Mouse (Mus musculus) stomach, postnatal 0 days (tissue): ENCODE results near the gene Fam216a. TPM values are rescaled to one million over a fixed set of nuclear protein-coding genes. Genes with fewer than 3 reads are reported as not detected.

Experiments
- ATAC-seq: fragments of 200-750 bp; cut with Nextera tagmentation; 2 replicates; pipeline ENCODE4 v1.8.0; 2017; ENCODE audit not compliant: low FRiP score, low TSS enrichment
- DNase-seq: peaks from one replicate; pipeline ENCODE4 v3.0.0-alpha.2; 2016; ENCODE audit warnings: low spot score
- H3K27ac ChIP-seq: fragments of 300-500 bp; sonication (generic); replicated peaks from 2 replicates; pipeline ENCODE4 v1.5.1; 2014; ENCODE audit warnings: mild to moderate bottlenecking, control low read depth
- H3K27me3 ChIP-seq: fragments of 300-500 bp; sonication (generic); 2 replicates; pipeline ENCODE4 v1.6.1; 2014; ENCODE audit warnings: low read length; ENCODE audit not compliant: control insufficient read depth, insufficient read depth
- H3K36me3 ChIP-seq: fragments of 300-500 bp; sonication (generic); 2 replicates; pipeline ENCODE4 v1.6.1; 2014; ENCODE audit warnings: low read length, mixed read lengths; ENCODE audit not compliant: control insufficient read depth, insufficient read depth
- H3K4me1 ChIP-seq: fragments of 300-500 bp; sonication (generic); replicated peaks from 2 replicates; pipeline ENCODE4 v1.6.1; 2014; ENCODE audit warnings: antibody characterized with exemption; ENCODE audit not compliant: control insufficient read depth, insufficient read depth
- H3K4me2 ChIP-seq: fragments of 300-500 bp; sonication (generic); replicated peaks from 2 replicates; pipeline ENCODE4 v1.6.1; 2014; ENCODE audit warnings: low read depth, mild to moderate bottlenecking, control low read depth, moderate library complexity
- H3K4me3 ChIP-seq: fragments of 300-500 bp; sonication (generic); 2 replicates; pipeline ENCODE4 v1.5.1; 2014; ENCODE audit warnings: low read depth, low read length, control low read depth
- H3K9ac ChIP-seq: fragments of 300-500 bp; sonication (generic); 2 replicates; pipeline ENCODE4 v1.6.1; 2014; ENCODE audit warnings: mild to moderate bottlenecking, low read length, control low read depth, mixed read lengths
- H3K9me3 ChIP-seq: fragments of 300-500 bp; sonication (generic); 2 replicates; pipeline ENCODE4 v1.6.1; 2016; ENCODE audit warnings: low read length; ENCODE audit not compliant: control insufficient read depth
- CTCF ChIP-seq: IDR thresholded peaks from 2 replicates; pipeline ENCODE4 v1.5.1; 2016; ENCODE audit warnings: antibody characterized with exemption, low read depth, mild to moderate bottlenecking, moderate library complexity
- EP300 ChIP-seq: optimal IDR thresholded peaks from 2 replicates; pipeline ENCODE3; 2016; ENCODE audit warnings: antibody characterized with exemption
- WGBS: fragments of 180-500 bp; shearing (Covaris S2); extraction: QIAGEN DNeasy Blood & Tissue Kit; methylation state at CpG from one replicate; pipeline ENCODE4 v1.1.7; 2014; 5-methylcytosine and 5-hydroxymethylcytosine counted together
- polyA plus RNA-seq: library from polyadenylated mRNA; unstranded; fragments of >200 nt; fragmentation: Nextera tagmentation; extraction: Ambion mirVana; gene quantifications from 2 replicates; pipeline ENCODE4 v1.2.1, GENCODE M21; 2015

The Fam216a gene
- polyA plus RNA-seq, 1 experiment from 2014 or later, result 26.0 TPM

DNA sequence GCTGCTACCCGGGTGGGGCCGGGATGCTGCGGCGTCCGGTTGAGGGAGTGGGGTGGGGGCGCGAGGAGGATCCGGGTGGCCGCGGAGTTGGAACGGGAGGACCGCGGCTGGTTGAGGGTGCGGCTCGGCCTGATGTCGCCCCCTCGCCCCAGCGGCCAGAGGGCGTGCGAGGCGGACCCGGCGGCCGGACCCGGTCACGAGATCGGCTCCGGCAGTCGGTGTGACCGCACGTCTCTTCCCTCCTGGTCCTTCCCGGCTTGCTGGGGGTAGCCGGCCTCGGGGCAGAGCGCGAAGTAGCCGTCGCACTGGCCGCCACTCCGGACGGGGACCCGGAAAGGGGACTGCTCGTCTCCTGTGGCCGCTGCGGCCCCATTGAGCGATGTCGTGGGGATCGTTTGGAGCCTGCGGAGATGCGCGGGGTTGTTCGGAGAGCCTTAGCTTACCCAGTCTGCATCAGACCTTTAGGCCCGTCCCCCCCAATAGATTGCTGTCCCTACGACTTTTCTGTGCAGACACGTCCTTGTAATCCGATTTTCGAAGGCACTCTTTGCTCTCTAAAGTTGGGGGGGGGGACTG lies 17.6 kb downstream of the Fam216a start:
- ATAC-seq (no peak), DNase-seq (no peak)
- peak overlapping the region; percentile 81 for H3K27ac ChIP-seq

DNA sequence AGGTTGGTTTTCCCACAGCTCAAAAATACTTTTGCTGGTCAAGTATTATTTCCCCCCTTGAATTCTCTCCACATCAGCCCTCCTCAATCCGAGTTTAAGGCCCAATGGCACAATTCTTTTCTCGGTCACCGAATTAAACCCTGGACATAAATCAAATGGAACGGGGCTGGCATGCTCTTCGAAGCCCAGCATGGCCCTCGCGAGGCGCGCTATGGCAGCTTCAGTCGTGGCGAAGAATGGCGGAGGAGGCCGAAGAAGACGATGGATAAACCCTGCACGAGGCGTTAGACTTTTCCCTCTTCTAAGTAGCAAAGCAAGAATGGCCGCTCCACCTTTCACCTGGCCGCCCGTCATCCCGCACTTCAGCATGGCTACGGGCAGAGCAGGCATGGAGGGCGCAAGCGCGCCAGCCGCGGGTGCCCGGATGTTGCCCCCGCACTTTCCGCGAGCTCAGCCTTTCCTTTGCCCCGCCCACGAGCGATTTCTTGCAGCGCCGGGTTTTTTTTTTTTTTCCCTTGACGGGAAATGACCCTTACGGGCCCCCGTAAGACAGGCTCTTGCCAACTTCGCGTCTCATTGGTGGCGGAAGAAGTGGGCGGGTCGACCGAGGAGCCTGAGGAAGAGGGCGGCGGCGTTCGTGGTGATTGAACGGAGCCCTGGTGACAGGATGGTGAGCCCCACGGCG lies 18.2 kb downstream of the Fam216a start, which contains the start of the genes Rad9b and Vps29:
Gene Rad9b (minus strand): TSS at position 427 of the 685 bp plus-strand sequence.
Gene Vps29 (plus strand): TSS at position 563 of the 685 bp plus-strand sequence.
- H3K36me3 ChIP-seq, result no peaks in the 10 kb centered on the region
- H3K4me1 ChIP-seq, result no peaks in the 10 kb centered on the region; the same call in 1 of the 2 replicates
- ATAC-seq (peak; percentile 93), DNase-seq (peak; percentile 99)
- H3K9me3 ChIP-seq, result no peaks in the 10 kb centered on the region
- H3K27me3 ChIP-seq, result no peaks in the 10 kb centered on the region
- under 1% methylated on average over 51 of the region's 51 CpGs for WGBS
- peak; percentile 70 for TF ChIP-seq EP300
- TF ChIP-seq CTCF, result no peak
- H3K4me2 ChIP-seq, result peak within 1 kb of the TSS; percentile 84
- peak within 1 kb of the TSS; percentile 81 for H3K27ac ChIP-seq
- peak within 1 kb of the TSS; percentile 91 for H3K9ac ChIP-seq
- peak within 1 kb of the TSS; percentile 93 for H3K4me3 ChIP-seq

More for the DNA sequence above, 17.6 kb downstream of the Fam216a start:
- Histone ChIP-seq H3K4me1 (no peaks in the 10 kb centered on the region; the same call in 1 of the 2 replicates), H3K9me3 (no peaks in the 10 kb centered on the region), H3K4me3 (peak overlapping the region; percentile 93), H3K4me2 (peak overlapping the region; percentile 84), H3K27me3 (no peaks in the 10 kb centered on the region), H3K9ac (peak overlapping the region; percentile 91), H3K36me3 (no peaks in the 10 kb centered on the region)
- TF ChIP-seq EP300, result no peak
- TF ChIP-seq CTCF, result peak; percentile 42
- 1% methylated on average over 52 of the region's 57 CpGs for WGBS

DNA sequence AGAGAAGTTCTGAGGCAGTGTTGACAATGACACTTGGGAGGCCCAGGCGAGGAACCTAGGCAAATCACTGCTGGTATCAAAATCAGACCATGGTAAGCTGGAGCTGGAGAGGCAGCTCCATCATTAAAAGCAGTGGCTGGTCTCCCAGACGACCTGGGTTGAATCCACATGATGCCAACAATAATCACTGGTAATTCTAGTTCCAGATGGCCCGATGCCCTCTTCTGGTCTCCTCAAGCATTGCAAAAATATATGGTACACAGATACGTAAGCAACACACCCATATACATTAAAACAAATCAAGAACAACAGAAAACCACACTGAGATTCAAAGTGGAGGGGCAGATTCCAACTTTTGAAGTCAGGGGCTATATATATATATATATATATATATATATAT lies 26.4 kb downstream of the Fam216a start:
- WGBS, result 83% methylated on average over 4 of the region's 4 CpGs
- DNase-seq, result no peak
- no peak for ATAC-seq

DNA sequence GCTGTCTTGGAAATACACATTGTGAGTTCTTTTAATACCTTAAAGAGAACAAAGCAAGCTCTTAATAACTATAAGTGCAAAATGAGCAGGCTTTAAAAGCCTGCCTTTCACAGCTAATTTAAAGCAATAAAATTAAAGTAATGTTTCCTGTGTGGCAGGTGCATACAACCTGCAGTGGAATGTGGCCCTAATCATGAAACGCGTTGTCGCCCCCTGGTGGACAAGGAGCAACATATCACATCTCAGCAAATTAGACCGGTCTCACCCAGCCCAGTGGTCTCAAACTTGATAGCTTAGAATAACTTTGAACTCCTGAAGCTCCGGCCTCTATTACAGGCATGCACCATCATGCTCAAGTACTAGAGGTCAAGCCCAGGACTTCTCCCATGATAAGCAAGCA lies 27.9 kb downstream of the Fam216a start:
- Histone ChIP-seq H3K27me3 (no peaks in the 10 kb centered on the region), H3K27ac (no peak overlapping the region), H3K4me1 (no peaks in the 10 kb centered on the region), H3K4me2 (no peak overlapping the region), H3K36me3 (no peaks in the 10 kb centered on the region), H3K9me3 (no peaks in the 10 kb centered on the region), H3K9ac (no peak overlapping the region), H3K4me3 (no peak overlapping the region)
- TF ChIP-seq EP300 (no peak), CTCF (peak; percentile 91)
- DNase-seq, result peak; percentile 85
- WGBS, result 4% methylated on average over 5 of the region's 5 CpGs
- ATAC-seq, result peak; percentile 76

More for the DNA sequence above, 26.4 kb downstream of the Fam216a start:
- Histone ChIP-seq H3K27ac (no peak overlapping the region), H3K9me3 (no peaks in the 10 kb centered on the region), H3K36me3 (no peaks in the 10 kb centered on the region), H3K4me2 (no peak overlapping the region), H3K4me1 (no peaks in the 10 kb centered on the region), H3K27me3 (no peaks in the 10 kb centered on the region), H3K9ac (no peak overlapping the region), H3K4me3 (no peak overlapping the region)
- TF ChIP-seq EP300 (no peak), CTCF (peak; percentile 32)

DNA sequence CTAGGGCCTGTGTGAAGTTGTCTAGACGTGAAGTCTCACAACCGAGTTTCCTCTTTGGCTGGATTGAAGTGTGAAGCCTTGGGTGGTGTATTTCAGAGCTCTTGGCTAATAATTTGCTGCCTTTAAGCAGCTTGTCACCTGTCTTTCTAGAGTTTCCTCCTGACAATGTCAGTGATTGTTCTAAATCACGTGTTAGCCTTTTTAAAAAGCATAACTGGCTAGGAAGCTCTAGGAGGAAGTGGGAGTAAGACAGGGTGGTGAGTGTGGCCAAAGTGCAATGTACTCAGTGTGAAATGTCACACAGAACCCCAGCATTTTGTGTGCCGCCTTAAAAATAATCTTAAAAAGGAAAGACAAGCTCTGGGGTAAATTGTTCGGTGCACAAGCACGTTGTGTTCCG lies 28.4 kb downstream of the Fam216a start:
- TF ChIP-seq CTCF, result no peak
- TF ChIP-seq EP300, result no peak
- Histone ChIP-seq H3K27ac (no peak overlapping the region), H3K27me3 (no peaks in the 10 kb centered on the region), H3K36me3 (no peaks in the 10 kb centered on the region), H3K9ac (no peak overlapping the region), H3K4me1 (no peaks in the 10 kb centered on the region), H3K9me3 (no peaks in the 10 kb centered on the region), H3K4me3 (no peak overlapping the region), H3K4me2 (no peak overlapping the region)
- DNase-seq (no peak), ATAC-seq (peak; percentile 70; the same call in 1 of the 2 replicates)
- 56% methylated on average over 7 of the region's 7 CpGs for WGBS

DNA sequence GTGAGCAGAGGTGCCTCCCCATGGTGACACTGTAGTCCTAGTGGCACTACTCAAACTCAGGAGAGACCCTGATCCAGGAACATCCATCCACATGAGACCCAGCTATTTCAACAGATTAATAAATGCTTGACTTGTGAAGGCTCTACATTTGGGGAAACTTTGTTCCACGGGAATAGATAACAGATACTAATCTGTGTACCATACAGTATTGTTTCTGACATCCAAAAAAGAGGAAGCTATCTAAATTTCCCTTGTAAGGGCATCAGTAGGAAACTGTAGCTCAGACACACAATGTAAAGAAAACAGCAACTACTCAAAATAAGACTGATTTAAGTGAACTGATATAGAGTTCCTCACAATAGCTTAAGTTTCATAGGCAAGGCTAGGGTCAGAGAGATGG lies 29.3 kb downstream of the Fam216a start:
- Histone ChIP-seq H3K36me3 (no peaks in the 10 kb centered on the region), H3K27me3 (no peaks in the 10 kb centered on the region), H3K4me1 (no peaks in the 10 kb centered on the region), H3K4me3 (no peak overlapping the region), H3K9ac (no peak overlapping the region), H3K9me3 (no peaks in the 10 kb centered on the region), H3K27ac (no peak overlapping the region), H3K4me2 (no peak overlapping the region)
- no peak for TF ChIP-seq CTCF
- no peak for TF ChIP-seq EP300
- ATAC-seq (no peak), DNase-seq (no peak)
- WGBS, result 55% methylated on average over 1 of the region's 1 CpGs
